Mouse (Mus musculus): Measurements from ENCODE around the gene Rps15. TPM values are rescaled to one million over a fixed set of nuclear protein-coding genes. Genes with fewer than 3 reads are reported as not detected.

Gene Rps15
- total RNA-seq, 2 experiments from 2014 or later, result 1,173 to 1,236 TPM

- DNase-seq, result no peak
Measured at GRCm38 (mm10) chr10:80315315-80315714, 23.1 kb downstream of the Rps15 start.

GRCm38 (mm10) chr10:80316359-80316781, 24.1 kb downstream of the Rps15 start:
- no peak for DNase-seq

GRCm38 (mm10) chr10:80317011-80317410, 24.8 kb downstream of the Rps15 start:
- no peak for DNase-seq

- peak; percentile 94 to 96 for DNase-seq
Measured at GRCm38 (mm10) chr10:80320340-80320760, 28.1 kb downstream of the Rps15 start, which contains the start of gene 2310011J03Rik. Gene 2310011J03Rik, minus strand, starts transcription at chr10:80320537.

- DNase-seq, result no peak
Measured at GRCm38 (mm10) chr10:80321014-80321669, 28.9 kb downstream of the Rps15 start.

GRCm38 (mm10) chr10:80321670-80322581, 29.7 kb downstream of the Rps15 start:
- no peak for DNase-seq

- peak; percentile 56 to 63 for DNase-seq
Measured at GRCm38 (mm10) chr10:80322811-80323211, 30.6 kb downstream of the Rps15 start.

- peak; percentile 85 to 93 for DNase-seq
Measured at GRCm38 (mm10) chr10:80323261-80324119, 31.2 kb downstream of the Rps15 start.

- no peak for DNase-seq
Measured at GRCm38 (mm10) chr10:80324120-80325037, 32.1 kb downstream of the Rps15 start.

GRCm38 (mm10) chr10:80325045-80325444, 32.8 kb downstream of the Rps15 start:
- DNase-seq, result no peak

- peak; percentile 95 to 99 for DNase-seq
Measured at GRCm38 (mm10) chr10:80329273-80330081, 37.2 kb downstream of the Rps15 start, which contains the start of the genes Pcsk4 and Reep6. Gene Pcsk4, minus strand, starts transcription at chr10:80329498. Gene Reep6, plus strand, starts transcription at chr10:80329953.

GRCm38 (mm10) chr10:80330084-80330483, 37.8 kb downstream of the Rps15 start:
- no peak for DNase-seq

GRCm38 (mm10) chr10:80330888-80331287, 38.6 kb downstream of the Rps15 start:
- DNase-seq, result no peak

- no peak for DNase-seq
Measured at GRCm38 (mm10) chr10:80331636-80332524, 39.6 kb downstream of the Rps15 start.

- no peak for DNase-seq
Measured at GRCm38 (mm10) chr10:80332525-80332989, 40.3 kb downstream of the Rps15 start.

- no peak for DNase-seq
Measured at GRCm38 (mm10) chr10:80336263-80336662, 44.0 kb downstream of the Rps15 start.

GRCm38 (mm10) chr10:80339941-80340750, 47.9 kb downstream of the Rps15 start:
- DNase-seq, result peak; percentile 87 to 88

- DNase-seq, result no peak
Measured at GRCm38 (mm10) chr10:80341026-80341425, 48.8 kb downstream of the Rps15 start.
